Mouse (Mus musculus): ENCODE measurements around the gene Olfr1251.
"Not testable (repeated sequence)": the region's sequence is repeated elsewhere in the genome, so short reads cannot be mapped to it uniquely, and the experiment has no call there.

Olfr1251 gene

DNA sequence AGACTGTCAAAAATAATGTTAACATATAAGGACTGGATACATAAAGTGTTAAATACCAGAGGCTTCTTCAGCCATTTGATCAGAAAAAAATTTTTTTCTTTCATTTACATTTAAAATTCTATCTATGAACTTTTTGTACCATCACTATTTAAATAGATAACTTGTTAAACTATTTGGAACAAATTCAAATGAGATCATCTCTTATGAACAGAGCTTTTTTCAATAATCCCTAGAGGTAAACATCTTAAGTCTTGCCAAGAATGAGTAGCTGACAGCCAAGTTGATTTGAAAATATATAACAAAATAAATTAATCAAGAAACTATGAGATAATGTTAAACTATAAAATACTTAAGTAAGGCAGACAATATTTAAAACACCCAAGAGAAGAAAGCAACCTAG, at the start of gene Olfr1251:
Gene Olfr1251, minus strand, starts transcription at position 101 of the 400 bp plus-strand sequence.
- no peak for ATAC-seq (ENCODE audit: insufficient number of reproducible peaks, low FRiP score, low TSS enrichment)

DNA sequence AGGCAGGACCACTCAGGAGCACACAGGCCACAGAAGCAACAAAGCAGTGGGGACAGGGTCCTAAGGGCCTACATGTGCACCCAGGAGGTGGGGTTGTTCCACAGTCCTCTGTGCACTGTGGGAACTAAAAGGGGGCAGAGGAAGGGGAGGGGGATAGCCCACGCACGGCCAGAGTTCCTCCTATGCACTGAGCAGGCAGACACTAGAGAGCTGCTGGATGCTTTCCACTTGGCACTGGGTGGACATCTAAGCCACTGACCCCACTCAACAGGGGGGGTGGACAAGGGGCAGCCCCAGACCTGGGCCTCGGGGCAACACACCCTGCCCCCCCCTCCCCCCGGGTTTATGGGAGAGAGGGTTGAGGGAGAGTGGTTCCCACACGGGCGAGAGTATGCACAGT, 20.2 kb upstream of the Olfr1251 start:
- no peak for ATAC-seq (ENCODE audit: insufficient number of reproducible peaks, low FRiP score, low TSS enrichment)

DNA sequence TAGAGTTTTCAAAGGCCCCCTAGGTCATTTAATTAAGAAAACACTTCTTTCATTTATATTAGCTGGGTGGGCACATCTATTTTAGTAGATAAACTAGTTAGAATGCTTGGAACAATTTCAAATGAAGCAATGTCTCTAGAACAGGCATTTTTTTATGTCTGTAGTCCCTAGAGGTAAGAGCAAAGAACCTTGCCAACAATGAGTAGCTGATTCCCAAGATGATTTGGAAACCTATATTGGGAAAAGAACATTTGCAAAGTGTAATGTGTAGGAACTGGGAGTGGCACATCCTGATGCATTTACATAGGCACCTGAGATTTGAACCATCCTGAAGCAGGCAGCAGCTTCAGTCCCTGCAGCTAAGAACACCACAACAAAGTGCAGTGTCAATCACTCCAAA, 10.4 kb downstream of the Olfr1251 start, which contains the start of gene Olfr1250:
Gene Olfr1250, minus strand, starts transcription at position 101 of the 400 bp plus-strand sequence.
- no peak for ATAC-seq (ENCODE audit: insufficient number of reproducible peaks, low FRiP score, low TSS enrichment)

DNA sequence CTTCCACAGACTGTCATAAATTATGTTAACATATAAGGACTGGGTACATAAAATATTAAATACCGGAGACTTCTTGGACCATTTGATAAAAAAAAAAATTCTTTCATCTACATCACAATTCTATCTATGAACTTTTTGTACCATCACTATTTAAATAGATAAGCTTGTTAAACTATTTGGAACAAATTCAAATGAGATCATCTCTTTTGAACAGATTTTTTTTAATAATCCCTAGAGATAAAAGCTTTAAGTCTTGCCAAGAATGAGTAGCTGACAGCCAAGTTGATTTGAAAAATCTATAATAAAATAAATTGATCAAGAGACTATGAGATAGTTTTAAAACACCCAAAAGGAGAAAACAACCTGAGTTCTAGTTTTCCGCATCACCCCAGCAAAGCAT, 36.9 kb downstream of the Olfr1251 start, which contains the start of gene Olfr1249:
Gene Olfr1249, minus strand, starts transcription at position 101 of the 400 bp plus-strand sequence.
- ATAC-seq (ENCODE audit: insufficient number of reproducible peaks, low FRiP score, low TSS enrichment), result no peak

DNA sequence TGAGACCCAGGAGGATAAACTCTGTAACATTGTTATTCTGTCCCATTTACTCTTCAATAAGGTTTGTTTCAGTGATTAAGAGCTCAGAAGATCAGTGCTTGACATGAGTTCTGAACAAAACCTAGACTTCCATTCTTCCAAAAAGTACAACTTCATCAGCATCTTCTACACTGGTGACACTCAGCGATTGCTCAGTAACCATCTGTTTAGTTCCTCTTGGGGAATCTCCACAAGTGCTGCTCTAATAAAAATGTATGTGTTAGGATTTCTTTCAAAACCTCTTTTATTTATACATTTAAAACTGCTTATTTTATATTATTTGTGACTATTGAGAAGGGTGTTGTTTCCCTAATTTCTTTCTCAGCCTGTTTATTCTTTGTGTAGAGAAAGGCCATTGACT, 53.6 kb downstream of the Olfr1251 start, which contains the start of gene Olfr1248:
Gene Olfr1248, minus strand, starts transcription at position 101 of the 400 bp plus-strand sequence.
- not testable (repeated sequence) for ATAC-seq (ENCODE audit: insufficient number of reproducible peaks, low FRiP score, low TSS enrichment)
